8 mouse cellular contexts compared by ENCODE assay signal in the genomic region with DNA sequence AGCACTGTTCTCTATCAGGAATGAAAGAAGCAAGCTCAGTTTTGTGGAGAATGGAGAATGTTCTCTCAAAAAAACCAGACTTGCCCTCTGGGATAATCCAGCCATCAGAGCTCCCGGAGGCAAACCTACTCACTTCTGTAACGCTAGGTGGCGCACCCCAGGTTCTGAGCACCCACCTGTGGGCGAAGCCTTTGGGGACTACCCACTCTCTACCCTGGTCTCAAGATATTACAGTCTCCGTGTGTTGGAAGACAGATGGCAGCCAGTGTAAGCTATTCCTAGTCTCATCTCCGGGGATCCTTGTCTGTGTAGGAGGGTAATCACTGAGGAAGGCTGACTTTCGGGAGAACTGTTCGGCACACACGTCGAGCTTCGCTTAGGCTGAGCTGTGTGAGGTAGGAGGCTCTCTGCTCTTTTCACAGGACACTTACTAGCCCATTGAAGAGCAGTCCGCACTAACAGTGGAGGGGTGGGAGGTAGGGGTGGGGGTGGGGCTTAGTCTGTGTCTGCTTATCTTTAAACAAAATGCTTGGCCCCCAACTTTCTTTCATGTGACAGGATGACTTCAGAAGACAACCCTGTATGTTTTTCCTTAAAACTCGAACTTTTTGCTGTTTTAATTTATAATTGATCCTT. TPM values are rescaled to one million over a fixed set of nuclear protein-coding genes. Genes with fewer than 3 reads are reported as not detected.
DNase-seq lines count a peak whose midpoint lies in the region; ATAC-seq and TF ChIP-seq lines count a peak whose summit lies in the region.

No protein-coding gene starts in this region.

- H3K4me2 ChIP-seq in kidney, embryonic 16.5 days (replicated peaks; ENCODE audit: low read depth, low read length) = no peak overlapping the region
- peak overlapping the region; percentile 67 for H3K4me2 ChIP-seq in liver, embryonic 14.5 days (ENCODE audit: low read depth)

- ATAC-seq in kidney, embryonic 16.5 days (ENCODE audit: low FRiP score, low TSS enrichment) = no peak
- ATAC-seq in liver, embryonic 14.5 days (ENCODE audit: insufficient read depth) = peak; percentile 65
- ATAC-seq in monocyte, adult 5-6 weeks (replicated peaks; ENCODE audit: insufficient number of reproducible peaks, low FRiP score, low TSS enrichment, poor library complexity, severe bottlenecking) = no peak; the same call in 1 of the 2 replicates

- H3K36me3 ChIP-seq in kidney, adult 2 months (ENCODE audit: control insufficient read depth, insufficient read depth, low read length) = no peaks in the 10 kb centered on the region
- H3K36me3 ChIP-seq in kidney, embryonic 16.5 days (ENCODE audit: insufficient read depth, low read length) = no peaks in the 10 kb centered on the region
- no peaks in the 10 kb centered on the region for H3K36me3 ChIP-seq in embryonic facial prominence, embryonic 10.5 days (replicated peaks)
- H3K36me3 ChIP-seq in liver, embryonic 14.5 days (replicated peaks; ENCODE audit: control insufficient read depth, insufficient read depth, low read depth) = no peaks in the 10 kb centered on the region

- peak; percentile 74 for TF ChIP-seq CTCF in kidney, adult 2 months (conservative IDR thresholded peaks at IDR 0.05; ENCODE audit: insufficient read depth, insufficient read length, low read depth, low read length)
- TF ChIP-seq CTCF in liver, embryonic 14.5 days (IDR thresholded peaks at IDR 0.05; ENCODE audit: low read depth) = peak; percentile 96

- H3K27ac ChIP-seq in kidney, adult 2 months (ENCODE audit: insufficient read depth, low read depth, low read length) = no peak overlapping the region
- H3K27ac ChIP-seq in kidney, embryonic 16.5 days (ENCODE audit: low read length) = no peak overlapping the region
- no peak overlapping the region for H3K27ac ChIP-seq in embryonic facial prominence, embryonic 10.5 days (replicated peaks)
- peak overlapping the region; percentile 38 for H3K27ac ChIP-seq in liver, embryonic 14.5 days

- peak; percentile 67 for DNase-seq in kidney, adult 2 months
- peak; percentile 60 to 64 for DNase-seq in adrenal gland, adult 18-20 months (ENCODE audit: low spot score in 2 of 2)
- peak; percentile 65 for DNase-seq in embryonic facial prominence, embryonic 10.5 days (ENCODE audit: low spot score)
- DNase-seq in induced T-regulatory cell, adult 2 months (ENCODE audit: low read depth) = peak; percentile 81
- DNase-seq in liver, embryonic 14.5 days (ENCODE audit: low read depth in 3 of 3, low spot score in 3 of 3) = peak; percentile 61 to 70 (median 66)
- peak; percentile 67 to 86 for DNase-seq in right cerebral cortex, postnatal 36 days (ENCODE audit: low spot score in 2 of 2)

- TF ChIP-seq EP300 in liver, embryonic 14.5 days (IDR thresholded peaks at IDR 0.05; ENCODE audit: low read depth) = no peak

- H3K9ac ChIP-seq in kidney, embryonic 16.5 days (replicated peaks; ENCODE audit: low read length) = no peak overlapping the region
- H3K9ac ChIP-seq in liver, embryonic 14.5 days (replicated peaks) = peak overlapping the region; percentile 35

- H3K4me3 ChIP-seq in kidney, adult 2 months (ENCODE audit: insufficient read depth, low read depth, low read length) = no peak overlapping the region
- no peak overlapping the region for H3K4me3 ChIP-seq in kidney, embryonic 16.5 days (ENCODE audit: low read length)
- no peak overlapping the region for H3K4me3 ChIP-seq in embryonic facial prominence, embryonic 10.5 days
- peak overlapping the region; percentile 40 to 58 for H3K4me3 ChIP-seq in liver, embryonic 14.5 days (ENCODE audit: insufficient read depth in 1 of 2, low read depth in 2 of 2, low read length in 2 of 2)

- no peak for TF ChIP-seq POLR2A in kidney, adult 2 months (IDR thresholded peaks at IDR 0.05; ENCODE audit: low read depth, low read length)

- no peaks in the 10 kb centered on the region for H3K27me3 ChIP-seq in kidney, adult 2 months (replicated peaks; ENCODE audit: control insufficient read depth, insufficient read depth, low read length)
- no peaks in the 10 kb centered on the region for H3K27me3 ChIP-seq in kidney, embryonic 16.5 days (ENCODE audit: insufficient read depth, low read length)
- 0 out of 2 replicates have a peak, but pooled peaks cover 12% of the 10 kb centered on the region for H3K27me3 ChIP-seq in embryonic facial prominence, embryonic 10.5 days (replicated peaks; ENCODE audit: low read depth, poor library complexity, severe bottlenecking)
- no peaks in the 10 kb centered on the region for H3K27me3 ChIP-seq in liver, embryonic 14.5 days (ENCODE audit: control insufficient read depth, insufficient read depth, low read length)

- H3K9me3 ChIP-seq in kidney, embryonic 16.5 days (ENCODE audit: low read length) = no peaks in the 10 kb centered on the region
- no peaks in the 10 kb centered on the region for H3K9me3 ChIP-seq in embryonic facial prominence, embryonic 10.5 days
- no peaks in the 10 kb centered on the region for H3K9me3 ChIP-seq in liver, embryonic 14.5 days (ENCODE audit: control insufficient read depth, low read length)

- 40% methylated on average over 13 of the region's 13 CpGs for WGBS in kidney, adult 2 months
- WGBS in kidney, embryonic 16.5 days = 43% methylated on average over 13 of the region's 13 CpGs
- WGBS in embryonic facial prominence, embryonic 10.5 days = 44% methylated on average over 13 of the region's 13 CpGs
- 16% methylated on average over 13 of the region's 13 CpGs for WGBS in liver, embryonic 14.5 days (ENCODE audit: insufficient replicate concordance)

- no peaks in the 10 kb centered on the region for H3K4me1 ChIP-seq in kidney, adult 2 months (ENCODE audit: control insufficient read depth, insufficient read depth, low read length)
- H3K4me1 ChIP-seq in kidney, embryonic 16.5 days (ENCODE audit: insufficient read depth, low read length) = peaks cover 8% of the 10 kb centered on the region
- peaks cover 34% of the 10 kb centered on the region for H3K4me1 ChIP-seq in embryonic facial prominence, embryonic 10.5 days
- peaks cover 13 to 39% of the 10 kb centered on the region in 2 experiments for H3K4me1 ChIP-seq in liver, embryonic 14.5 days (replicated peaks; ENCODE audit: control insufficient read depth in 2 of 2, insufficient read depth in 2 of 2, low read length in 1 of 2)

RNA-seq across cellular contexts. Expression of a gene that starts 4.4 kb away (rescaled TPM):
- 2.6 and 2.9 TPM in 2 replicates for polyA plus RNA-seq in kidney, adult 2 months (2012; rRNA removed)
- polyA plus RNA-seq in kidney, embryonic 16.5 days (2015; fragmentation: Nextera tagmentation; extraction: Ambion mirVana) = 24.8 and 26.1 TPM in 2 replicates
- total RNA-seq in adrenal gland, adult 18-20 months (2021) = 1 to 10 TPM; 3.1 to 3.8 TPM
- 52.1 and 59.2 TPM in 2 replicates for polyA plus RNA-seq in embryonic facial prominence, embryonic 10.5 days (2016; fragmentation: Nextera tagmentation; extraction: Ambion mirVana)
- polyA plus RNA-seq in liver, embryonic 14.5 days (2012; rRNA removed) = 1.2 and 1.3 TPM in 2 replicates
- 3.2 TPM in 2 replicates for polyA plus RNA-seq in liver, embryonic 14.5 days (2014; fragmentation: Nextera tagmentation; extraction: Ambion mirVana)
- 0.21 to 0.29 TPM (median 0.29 TPM) in 3 replicates for total RNA-seq in monocyte, adult 5-6 weeks (2017)

Comparison
In these comparisons a context has a peak if more than half of its experiments do, and no peak if none do; other contexts are left out.
1. H3K4me3 ChIP-seq: peak in liver, embryonic 14.5 days (2 of 2); none in kidney, adult 2 months (single experiment), kidney, embryonic 16.5 days (single experiment) and embryonic facial prominence, embryonic 10.5 days (single experiment).
2. Peak in every context shown above with its lines, with median percentiles within 50 percentile points of each other: DNase-seq.